Mouse (Mus musculus): ENCODE measurements around the gene Slc9a5.

DNA sequence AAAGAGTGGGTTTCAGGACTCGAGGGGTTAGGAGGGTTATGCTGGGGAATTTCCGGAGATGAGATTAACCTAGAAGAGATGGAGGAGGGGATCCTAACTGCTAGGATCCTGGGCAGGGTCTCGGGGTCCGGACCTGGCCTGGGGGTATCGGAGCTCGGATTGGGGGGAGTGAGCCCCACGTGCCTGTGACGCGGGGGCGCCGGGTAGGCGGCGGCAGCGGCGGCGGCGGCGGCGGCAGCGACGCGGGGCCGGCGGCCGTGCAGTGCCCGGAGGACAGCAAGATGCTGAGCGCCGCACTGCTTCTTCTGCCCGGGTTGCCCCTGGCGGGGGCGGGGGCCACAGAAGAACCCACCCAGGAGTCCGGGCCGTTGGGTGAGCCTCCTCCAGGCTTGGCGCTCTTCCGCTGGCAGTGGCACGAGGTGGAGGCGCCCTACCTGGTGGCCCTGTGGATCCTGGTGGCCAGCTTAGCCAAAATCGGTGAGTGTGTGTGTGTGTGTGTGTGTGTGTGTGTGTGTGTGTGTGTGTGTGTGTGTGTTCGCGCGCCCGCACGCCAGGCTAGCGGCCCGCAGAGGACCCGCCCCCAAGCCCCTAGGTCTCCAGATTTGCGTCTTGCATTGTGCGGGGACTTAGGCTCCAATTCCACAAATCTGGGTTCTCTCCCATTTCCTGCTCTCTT lies 591 bp downstream of the Slc9a5 start:
- TF ChIP-seq CTCF (IDR thresholded peaks at IDR 0.05; ENCODE audit: insufficient read depth, low read length) (no peak), POLR2A (IDR thresholded peaks at IDR 0.05; ENCODE audit: borderline replicate concordance, extremely low read depth, low read depth, low read length) (no peak)

All from lung, adult 2 months (tissue).